Mouse (Mus musculus): Measurements from ENCODE around the gene Zdhhc5.
"Not testable (repeated sequence)": the region's sequence is repeated elsewhere in the genome, so short reads cannot be mapped to it uniquely, and the experiment has no call there.

Gene Zdhhc5

GRCm38 (mm10) chr2:84690050-84690449 is 24.9 kb downstream of the Zdhhc5 start:
- DNase-seq: no peak

DNA sequence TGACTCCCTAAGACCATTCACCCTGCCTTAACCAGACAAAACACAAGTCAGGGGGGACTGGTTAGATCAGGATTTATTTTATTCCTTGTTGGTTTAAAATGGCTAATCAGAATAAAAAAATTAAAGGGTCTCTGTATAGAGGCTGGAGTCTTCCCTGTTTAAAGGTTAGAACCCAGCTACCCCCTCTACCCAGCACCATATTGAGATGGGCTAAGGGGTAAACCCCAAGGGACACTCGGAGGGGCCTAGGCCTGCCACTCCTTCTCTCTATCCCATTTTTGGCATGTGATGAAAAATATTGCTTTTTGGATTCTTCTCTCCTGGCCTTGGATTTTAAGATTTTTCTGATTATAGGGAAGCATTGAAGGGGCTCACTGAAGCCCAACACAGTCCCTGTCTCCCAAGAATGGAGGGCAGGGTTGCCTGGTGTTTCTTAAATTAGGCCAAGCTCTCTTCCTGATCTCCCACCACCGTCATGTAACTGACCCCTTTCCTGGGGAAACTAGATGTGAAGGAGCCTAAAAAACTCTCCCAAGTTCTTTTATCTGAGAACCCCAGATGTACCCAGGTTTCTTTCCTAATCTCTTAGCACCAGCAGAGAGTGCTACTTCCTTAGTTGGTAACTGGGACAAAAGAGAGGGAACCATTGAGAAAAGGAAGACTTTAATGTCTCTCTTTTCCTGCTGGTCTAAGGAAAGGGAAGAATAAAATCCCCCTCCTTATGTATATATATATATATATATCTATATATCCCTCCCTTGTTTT is 26.7 kb downstream of the Zdhhc5 start:
- DNase-seq: no peak

DNA sequence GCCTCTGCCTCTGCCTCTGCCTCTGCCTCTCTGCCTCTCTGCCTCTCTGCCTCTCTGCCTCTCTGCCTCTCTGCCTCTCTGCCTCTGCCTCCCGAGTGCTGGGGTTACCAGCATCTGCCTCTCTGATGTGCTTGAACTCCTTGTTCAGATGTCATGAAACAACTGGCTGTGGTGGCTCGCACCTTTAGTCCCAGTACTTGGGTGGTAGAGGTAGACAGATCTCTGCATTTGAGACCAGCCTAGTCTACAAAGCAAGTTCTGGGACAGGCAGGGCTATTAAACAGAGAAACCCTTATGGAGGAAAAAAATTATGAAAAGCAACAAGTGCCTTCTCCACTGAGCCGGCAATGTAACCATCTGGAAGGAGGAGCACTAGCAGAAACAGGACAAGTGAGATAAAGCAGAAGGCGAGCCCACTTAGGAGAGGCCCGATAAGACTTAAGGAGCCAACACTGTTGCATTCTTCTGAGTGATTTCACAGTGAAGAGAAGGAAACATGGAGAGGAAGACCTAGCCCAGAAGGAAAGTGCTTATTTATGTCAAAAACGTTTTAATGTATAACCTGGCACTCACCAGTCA is 32.3 kb downstream of the Zdhhc5 start:
- no peak for DNase-seq

DNA sequence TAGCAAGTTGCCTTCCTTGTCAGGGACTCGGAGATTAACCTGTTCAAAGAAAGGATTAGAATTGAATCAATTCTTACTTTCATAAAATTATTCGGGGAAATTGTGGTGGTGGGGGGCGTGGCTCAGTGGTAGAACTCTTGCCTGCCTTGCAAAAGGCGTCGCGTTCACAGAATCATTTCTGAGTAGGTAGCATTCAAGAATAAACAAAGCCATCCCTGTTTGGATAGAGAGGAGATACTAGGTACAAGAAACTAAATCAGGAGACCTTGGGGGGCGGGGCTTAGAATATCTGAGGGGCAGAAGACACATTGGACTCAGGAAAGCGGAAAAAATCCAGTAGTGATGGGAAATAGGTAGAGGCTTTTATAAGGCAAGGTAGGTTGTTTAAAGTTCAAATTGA is 36.0 kb downstream of the Zdhhc5 start, which contains the start of gene Tmx2:
Gene Tmx2, minus strand, starts transcription at position 125 of the 400 bp plus-strand sequence.
- DNase-seq: no peak

- DNase-seq: peak; percentile 92 to 93
Observed at GRCm38 (mm10) chr2:84677968-84678880, 36.8 kb downstream of the Zdhhc5 start, which contains the start of the genes Gm28635 and Med19. TSS of gene Gm28635 (minus strand) at chr2:84678041. TSS of gene Med19 (plus strand) at chr2:84678402.

GRCm38 (mm10) chr2:84677270-84677967 is 37.6 kb downstream of the Zdhhc5 start:
- DNase-seq: no peak

GRCm38 (mm10) chr2:84671535-84671934 is 43.4 kb downstream of the Zdhhc5 start:
- DNase-seq: not testable (repeated sequence)

DNA sequence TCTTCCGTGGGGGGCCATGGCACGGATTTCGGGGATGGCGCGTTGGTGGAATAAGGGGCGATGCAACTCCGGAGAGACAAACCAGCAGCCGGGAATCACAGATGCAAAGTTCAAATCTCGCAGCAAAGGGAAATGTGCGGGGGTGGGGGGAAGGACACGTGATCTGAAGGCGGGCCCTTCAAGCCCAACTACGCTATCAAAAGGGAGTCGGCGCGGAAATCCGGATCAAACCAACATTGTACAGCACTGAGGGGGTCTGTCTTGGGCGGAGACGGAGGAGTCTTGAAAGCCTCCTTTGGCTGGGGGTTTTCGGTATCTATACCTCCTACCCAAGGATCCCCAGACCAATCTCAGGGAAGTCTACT is 44.4 kb downstream of the Zdhhc5 start, which contains the start of gene Selenoh:
Gene Selenoh, minus strand, starts transcription at position 202 of the 365 bp plus-strand sequence.
- peak; percentile 88 to 89 for DNase-seq

DNA sequence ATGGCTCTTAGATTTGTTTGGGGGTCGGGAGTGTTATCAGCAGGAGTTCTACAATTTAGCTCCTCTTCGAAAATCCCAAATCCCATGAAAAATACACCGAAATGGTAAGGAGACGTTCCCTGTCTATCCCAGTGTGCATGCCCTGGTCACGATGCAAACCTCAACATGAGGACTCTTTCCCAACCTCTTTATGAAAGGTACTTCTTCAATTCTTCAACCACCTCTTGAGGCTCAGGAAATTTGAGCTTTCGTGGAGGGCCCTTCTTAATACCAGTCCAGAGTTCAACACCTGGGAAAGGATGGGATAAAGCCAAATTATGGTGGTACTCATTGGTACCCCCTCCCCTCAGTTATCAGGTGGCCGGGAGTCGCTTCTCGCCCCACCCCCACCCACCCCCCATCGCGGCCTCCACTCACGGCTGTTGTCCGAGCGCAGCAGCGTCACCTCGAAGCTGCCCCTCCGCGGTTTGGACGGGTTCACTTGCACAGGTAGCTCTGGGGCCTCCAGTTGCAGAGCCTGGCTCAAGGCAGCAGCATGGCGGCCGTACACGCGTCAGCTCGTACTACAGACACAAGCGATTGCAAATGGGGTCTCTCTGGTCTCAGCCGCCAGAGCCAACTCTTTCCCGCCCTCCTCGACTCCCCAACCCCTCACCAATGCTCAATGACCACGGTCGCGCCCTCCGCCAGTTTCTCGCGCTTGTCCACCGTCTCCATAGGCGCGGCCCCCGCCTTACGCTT is 45.0 kb downstream of the Zdhhc5 start:
- DNase-seq: peak in 1 of 2 experiments; percentile 62

DNA sequence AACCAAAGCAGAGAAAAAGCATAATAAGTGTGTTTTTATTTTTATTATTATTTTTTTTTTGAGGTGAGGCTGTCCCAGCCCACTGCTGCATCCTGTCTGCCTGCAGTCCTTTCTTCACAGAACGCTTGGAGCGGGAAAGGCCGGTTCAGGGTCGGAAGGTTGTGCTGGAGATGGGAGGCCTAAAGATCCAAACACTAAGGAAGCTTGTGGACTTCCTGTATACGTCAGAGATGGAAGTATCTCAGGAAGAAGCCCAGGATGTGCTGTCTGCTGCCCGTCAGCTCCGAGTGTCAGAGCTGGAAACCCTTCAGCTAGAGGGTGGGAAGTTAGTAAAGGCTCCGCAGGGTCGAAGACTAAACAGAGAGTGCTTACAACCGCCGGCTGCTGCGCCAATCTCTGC is 48.9 kb downstream of the Zdhhc5 start:
- peak; percentile 37 to 65 for DNase-seq

DNA sequence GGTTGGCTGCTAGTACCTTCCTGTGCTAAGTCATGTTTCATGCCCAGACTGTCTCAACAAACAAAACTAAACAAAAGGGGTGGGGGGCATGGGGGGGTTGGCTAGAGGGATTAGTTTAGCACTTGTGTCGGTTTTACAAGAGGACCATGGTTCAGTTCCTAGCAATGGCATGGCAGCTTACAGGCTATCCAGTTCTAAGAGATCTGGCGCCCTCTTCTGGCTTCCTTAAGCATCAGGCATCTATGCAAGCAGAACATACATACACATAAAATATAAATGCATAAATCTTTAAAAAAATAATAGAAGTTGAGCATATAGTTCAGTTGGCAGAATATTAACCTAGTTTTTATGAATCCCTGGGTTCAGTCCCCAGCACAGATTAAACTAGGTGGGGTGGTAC is 52.1 kb downstream of the Zdhhc5 start:
- DNase-seq: peak in 1 of 2 experiments; percentile 62

DNA sequence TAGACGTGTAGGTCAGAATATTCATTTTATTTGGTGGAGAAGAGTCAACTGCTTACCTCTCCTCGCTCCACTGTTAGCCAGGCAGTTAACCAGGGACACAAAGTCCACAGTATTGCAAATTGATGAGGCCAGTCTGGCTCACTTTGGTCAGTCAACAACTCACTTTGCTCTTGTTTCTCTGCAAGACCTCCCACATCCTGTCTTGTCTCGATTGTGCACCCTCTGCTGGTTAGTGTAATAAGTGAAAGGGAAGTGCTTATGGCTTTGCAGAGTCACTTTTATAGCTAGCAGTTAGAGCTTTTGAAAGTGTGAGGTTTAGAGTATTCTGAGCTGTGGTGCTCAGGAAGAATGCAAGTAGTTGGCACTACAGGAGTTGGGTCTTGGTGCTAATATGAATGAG is 54.7 kb downstream of the Zdhhc5 start:
- peak in 1 of 2 experiments; percentile 69 for DNase-seq

- no peak for DNase-seq
Observed at GRCm38 (mm10) chr2:84658806-84659205, 56.2 kb downstream of the Zdhhc5 start, which contains the start of gene Btbd18. TSS of gene Btbd18 (plus strand) at chr2:84659079.

- no peak for DNase-seq
Observed at GRCm38 (mm10) chr2:84655864-84656263, 59.1 kb downstream of the Zdhhc5 start.

GRCm38 (mm10) chr2:84653354-84653753 is 61.6 kb downstream of the Zdhhc5 start:
- DNase-seq: no peak

DNA sequence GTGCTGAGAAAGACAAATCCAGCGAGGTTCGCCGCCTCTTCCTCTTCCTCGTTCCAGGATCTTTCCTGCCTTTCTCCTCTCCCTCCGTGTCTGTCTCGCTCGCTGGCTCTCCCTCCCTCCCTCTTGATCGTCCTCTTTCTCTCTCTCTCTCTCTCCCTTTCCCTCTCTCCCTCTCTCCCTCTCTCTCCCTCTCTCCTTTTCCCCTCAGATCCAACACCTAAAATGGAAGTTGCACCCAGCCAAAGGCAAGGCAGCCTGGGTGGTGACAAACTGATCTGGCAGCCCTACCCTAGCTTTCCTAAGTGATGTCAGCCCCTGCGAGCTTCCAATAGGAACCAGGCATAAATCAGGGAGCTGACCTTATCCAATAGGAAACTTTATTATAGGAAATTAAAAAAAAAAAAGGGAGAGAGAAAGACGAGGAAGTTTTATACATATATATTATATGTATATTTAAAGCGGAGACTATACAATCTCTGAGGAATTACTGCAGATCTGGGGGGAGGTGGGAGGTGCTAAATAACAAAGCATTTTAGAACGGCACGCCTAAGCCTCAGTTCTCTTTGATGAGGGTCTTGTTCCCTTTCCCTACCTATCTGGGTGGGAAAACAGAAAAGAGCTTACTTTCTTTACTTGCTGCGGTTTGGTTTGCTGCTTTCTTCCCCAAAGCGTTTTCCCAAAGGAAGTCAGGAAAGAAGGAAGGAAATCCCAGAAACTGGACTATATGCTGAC is 64.3 kb downstream of the Zdhhc5 start, which contains the start of gene Ctnnd1:
Gene Ctnnd1, minus strand, starts transcription at position 302 of the 732 bp plus-strand sequence.
- DNase-seq: peak; percentile 86 to 90

- peak; percentile 31 to 38 for DNase-seq
Observed at GRCm38 (mm10) chr2:84649674-84650073, 65.3 kb downstream of the Zdhhc5 start.

DNA sequence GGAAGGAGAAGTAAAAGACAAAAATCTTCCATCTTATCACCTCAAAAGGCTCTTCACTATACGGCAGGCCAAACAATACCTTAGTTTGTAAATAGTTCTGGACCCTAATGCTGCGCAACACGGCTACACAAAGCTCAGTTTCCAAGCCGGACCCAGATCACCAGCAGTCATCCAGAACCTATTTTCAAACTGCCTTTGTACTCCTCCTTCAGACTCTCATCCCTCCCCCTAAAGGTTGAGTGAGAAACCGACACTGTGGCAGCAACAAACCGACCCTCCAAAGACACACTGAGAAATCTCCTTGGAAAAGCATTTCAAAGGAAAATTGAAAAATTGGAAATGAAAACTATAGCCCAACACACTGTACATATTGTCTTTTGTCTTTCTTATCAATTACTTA is 66.6 kb downstream of the Zdhhc5 start:
- peak in 1 of 2 experiments; percentile 11 for DNase-seq

DNA sequence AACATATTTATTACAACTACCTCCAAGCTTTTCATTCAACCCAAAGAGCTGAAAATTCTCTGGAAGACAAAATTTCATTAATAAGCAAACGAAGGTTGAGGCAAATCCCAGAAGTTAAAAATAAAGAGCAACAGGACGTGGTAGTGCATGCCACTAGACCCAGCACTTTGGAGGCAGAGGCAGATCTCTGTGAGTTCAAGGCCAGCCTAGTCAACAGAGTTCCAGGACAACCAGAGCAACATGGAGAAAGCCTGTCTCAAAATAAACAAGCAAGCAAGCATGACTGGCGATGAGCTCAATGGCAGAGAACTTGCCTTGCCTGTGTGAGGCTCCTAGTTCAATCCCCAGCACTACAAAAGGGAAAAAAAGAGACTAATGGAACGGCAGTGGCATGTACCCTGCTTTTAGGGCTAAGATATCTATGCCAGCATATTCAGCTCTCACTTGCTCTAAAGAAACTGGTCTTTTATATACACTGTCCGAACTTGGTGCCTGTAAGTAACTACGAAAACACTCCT is 67.9 kb downstream of the Zdhhc5 start:
- DNase-seq: no peak

DNA sequence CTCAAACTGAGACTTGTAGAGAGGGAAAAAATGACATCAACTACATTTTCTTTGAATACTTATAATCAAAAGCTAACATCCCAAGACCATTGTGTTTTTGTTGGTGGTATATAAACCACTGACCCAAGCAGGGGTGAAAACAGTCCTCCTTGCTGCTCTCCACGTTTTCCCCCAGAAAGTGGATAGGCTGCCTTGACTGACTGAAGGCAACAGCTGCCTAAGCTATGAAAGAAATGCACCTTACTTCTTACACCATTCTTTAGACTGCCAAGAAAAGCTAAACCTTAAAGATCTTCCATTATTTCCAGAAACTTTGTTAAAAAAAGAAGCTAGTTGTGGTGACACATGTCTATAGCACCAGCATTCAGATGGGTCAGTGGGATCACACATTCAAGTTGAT is 68.8 kb downstream of the Zdhhc5 start:
- DNase-seq: no peak

- no peak for DNase-seq
Observed at GRCm38 (mm10) chr2:84640833-84641232, 74.1 kb downstream of the Zdhhc5 start.
